Mouse (Mus musculus): ENCODE data around the gene Gsx1.

Gsx1 gene

GRCm38 (mm10) chr5:147188571-147188975, at the start of gene Gsx1:
Gene Gsx1, plus strand, starts transcription at chr5:147188696.
- DNase-seq: peak; percentile 19

GRCm38 (mm10) chr5:147147340-147147739, 41.2 kb upstream of the Gsx1 start:
- no peak for DNase-seq

DNA sequence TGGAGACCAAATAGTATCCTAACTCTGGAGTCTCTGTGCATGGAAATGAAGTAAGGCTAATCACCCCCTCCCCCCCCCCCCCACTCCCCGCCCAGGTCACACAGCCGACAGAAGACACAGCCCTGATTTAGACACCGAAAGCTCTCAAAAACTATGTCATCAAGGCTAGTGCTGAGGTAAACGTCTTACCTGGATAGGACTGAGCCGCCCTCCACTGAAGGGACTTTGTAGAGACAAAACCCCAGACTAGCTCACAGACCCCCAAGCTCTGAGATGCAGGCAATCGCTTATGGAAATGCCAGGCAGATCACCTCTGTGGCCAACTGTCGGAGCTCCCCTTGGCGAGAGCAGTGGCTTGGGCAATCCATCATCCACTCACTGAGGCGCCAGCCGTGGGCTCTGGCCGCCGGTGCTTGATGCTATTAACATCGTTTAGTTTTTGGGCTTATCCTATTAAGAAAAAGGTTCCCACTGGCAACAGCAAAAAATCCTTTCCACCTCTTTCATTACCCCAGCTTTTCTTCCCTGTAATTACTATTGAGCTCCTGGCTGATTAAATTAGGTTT, 33.6 kb upstream of the Gsx1 start:
- DNase-seq: no peak

GRCm38 (mm10) chr5:147155449-147156133, 32.9 kb upstream of the Gsx1 start:
- peak; percentile 8 for DNase-seq

- no peak for DNase-seq
Measured at GRCm38 (mm10) chr5:147156376-147156775, 32.1 kb upstream of the Gsx1 start.

- no peak for DNase-seq
Measured at GRCm38 (mm10) chr5:147157441-147157840, 31.1 kb upstream of the Gsx1 start.

GRCm38 (mm10) chr5:147159320-147159719, 29.2 kb upstream of the Gsx1 start:
- DNase-seq: no peak

DNA sequence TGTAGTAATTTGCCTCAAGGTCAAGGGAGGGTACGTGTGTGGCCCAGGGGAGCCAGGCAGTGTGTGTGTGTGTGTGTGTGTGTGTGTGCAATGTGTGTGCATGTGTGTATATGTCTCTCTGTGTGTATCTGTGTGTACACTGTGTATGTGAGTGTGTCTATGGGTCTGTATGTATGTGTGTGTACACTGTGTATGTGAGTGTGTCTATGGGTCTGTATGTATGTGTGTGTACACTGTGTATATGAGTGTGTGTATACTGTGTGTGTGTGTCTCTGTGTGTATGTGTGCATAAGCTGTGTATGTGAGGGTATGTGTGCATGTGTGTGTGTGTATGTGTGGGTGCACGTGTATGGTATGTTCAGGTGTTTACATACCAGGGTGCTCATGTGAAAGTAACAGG, 28.7 kb upstream of the Gsx1 start:
- no peak for DNase-seq

GRCm38 (mm10) chr5:147165060-147165459, 23.4 kb upstream of the Gsx1 start:
- no peak for DNase-seq

DNA sequence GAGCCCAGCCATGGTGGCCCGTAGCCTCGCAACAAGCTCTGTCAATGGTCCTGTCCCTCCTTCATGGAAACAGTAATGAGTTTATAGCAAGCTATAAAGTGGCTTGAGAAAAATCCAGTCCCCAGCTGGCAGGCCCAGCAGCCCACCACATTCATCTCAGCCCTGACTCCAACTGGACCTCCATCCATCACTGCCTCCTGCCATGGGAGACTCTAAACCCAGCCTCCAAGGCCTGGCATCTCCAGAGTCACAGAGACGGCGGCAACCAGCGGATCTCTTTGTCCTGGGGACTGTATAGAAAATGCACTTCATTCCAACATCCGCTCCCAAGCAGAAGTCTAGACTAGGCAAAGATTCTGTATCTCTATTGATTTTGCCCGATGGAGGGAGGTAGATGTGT, 18.4 kb upstream of the Gsx1 start:
- no peak for DNase-seq

- DNase-seq: no peak
Measured at GRCm38 (mm10) chr5:147174046-147174445, 14.4 kb upstream of the Gsx1 start.

- no peak for DNase-seq
Measured at GRCm38 (mm10) chr5:147185174-147185915, 3.2 kb upstream of the Gsx1 start.

GRCm38 (mm10) chr5:147186001-147186431, 2.5 kb upstream of the Gsx1 start:
- no peak for DNase-seq

GRCm38 (mm10) chr5:147186781-147187551, 1.5 kb upstream of the Gsx1 start:
- DNase-seq: no peak

- DNase-seq: no peak
Measured at GRCm38 (mm10) chr5:147187552-147188170, 835 bp upstream of the Gsx1 start.

GRCm38 (mm10) chr5:147189156-147189555, 660 bp downstream of the Gsx1 start:
- DNase-seq: no peak

DNA sequence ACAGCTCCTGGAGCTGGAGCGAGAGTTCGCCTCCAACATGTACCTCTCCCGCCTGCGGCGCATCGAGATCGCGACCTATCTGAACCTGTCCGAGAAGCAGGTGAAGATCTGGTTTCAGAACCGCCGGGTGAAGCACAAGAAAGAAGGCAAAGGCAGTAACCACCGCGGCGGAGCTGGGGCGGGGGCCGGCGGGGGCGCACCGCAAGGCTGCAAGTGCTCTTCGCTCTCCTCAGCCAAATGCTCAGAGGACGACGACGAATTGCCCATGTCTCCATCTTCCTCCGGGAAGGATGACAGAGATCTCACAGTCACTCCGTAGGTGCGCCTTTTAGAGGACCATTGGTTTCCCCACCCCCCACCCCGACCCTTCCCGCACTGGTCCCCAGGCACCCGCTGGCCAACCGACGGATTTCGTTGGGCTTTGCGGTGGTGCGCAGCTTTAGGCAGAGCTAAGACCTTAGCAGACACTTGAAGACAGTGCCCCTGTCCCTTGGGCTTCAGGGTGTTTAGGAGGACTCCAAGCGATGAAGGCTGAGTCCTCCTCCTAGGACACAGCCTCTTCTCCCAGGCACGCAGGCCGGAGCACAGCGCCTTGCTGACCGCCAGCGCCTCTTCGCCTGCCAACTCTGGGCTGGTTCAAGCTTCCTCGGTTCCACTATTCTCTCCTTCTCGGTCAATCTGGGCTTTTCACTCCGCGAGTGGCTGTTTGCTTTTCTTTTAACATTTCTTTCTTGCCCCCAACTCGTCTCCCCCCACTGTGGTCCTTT, 1.5 kb downstream of the Gsx1 start:
- DNase-seq: no peak

- DNase-seq: no peak
Measured at GRCm38 (mm10) chr5:147190885-147191284, 2.4 kb downstream of the Gsx1 start.

GRCm38 (mm10) chr5:147191801-147192575, 3.5 kb downstream of the Gsx1 start:
- no peak for DNase-seq

- DNase-seq: no peak
Measured at GRCm38 (mm10) chr5:147192576-147192960, 4.1 kb downstream of the Gsx1 start.

DNA sequence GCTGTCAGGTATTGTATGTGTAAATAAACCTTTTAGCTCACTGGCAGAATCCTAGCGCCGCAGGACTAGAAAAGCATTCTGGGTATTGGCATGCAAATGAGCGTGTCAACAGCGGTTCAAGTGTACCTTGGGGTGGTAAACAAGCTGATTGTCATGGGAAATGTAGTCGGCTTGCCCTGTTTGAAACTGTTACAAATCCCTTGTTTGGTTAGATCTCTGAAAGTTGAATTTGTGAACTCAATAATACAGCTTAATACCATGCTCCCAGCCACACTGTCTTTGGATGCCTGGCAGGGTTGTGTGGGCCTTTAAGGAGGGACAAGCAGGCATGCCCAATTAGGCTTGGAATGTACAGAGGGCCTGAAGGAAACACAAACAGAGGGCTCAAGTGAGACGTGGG, 16.4 kb downstream of the Gsx1 start:
- DNase-seq: no peak
